Mouse (Mus musculus): ENCODE data around the gene Scamp4. TPM values are rescaled to one million over a fixed set of nuclear protein-coding genes. Genes with fewer than 3 reads are reported as not detected.
"Not testable (repeated sequence)": the region's sequence is repeated elsewhere in the genome, so short reads cannot be mapped to it uniquely, and the experiment has no call there.

Gene Scamp4
- polyA plus RNA-seq, 1 experiment from 2014 or later = 103 TPM

- Histone ChIP-seq H3K4me3 (ENCODE audit: low read length) (no peak overlapping the region), H3K9me3 (ENCODE audit: control insufficient read depth, low read length) (no peaks in the 10 kb centered on the region), H3K27me3 (ENCODE audit: control insufficient read depth, insufficient read depth, low read length) (no peaks in the 10 kb centered on the region), H3K4me1 (ENCODE audit: control insufficient read depth, insufficient read depth, low read length) (peaks cover 11% of the 10 kb centered on the region), H3K36me3 (ENCODE audit: control insufficient read depth, insufficient read depth, low read length) (peaks cover 34% of the 10 kb centered on the region), H3K27ac (ENCODE audit: low read depth, low read length) (no peak overlapping the region), H3K9ac (ENCODE audit: low read depth, low read length) (no peak overlapping the region), H3K4me2 (replicated peaks; ENCODE audit: low read depth, low read length) (no peak overlapping the region)
- ATAC-seq (ENCODE audit: low FRiP score, low TSS enrichment) = no peak
- 87% methylated on average over 2 of the region's 2 CpGs for WGBS
These were observed 2.3 kb downstream of the Scamp4 start for GRCm38 (mm10) chr10:80604988-80605387.

- H3K4me3 ChIP-seq (ENCODE audit: low read length); H3K27me3 ChIP-seq (ENCODE audit: control insufficient read depth, insufficient read depth, low read length); H3K4me2 ChIP-seq (replicated peaks; ENCODE audit: low read depth, low read length); H3K9me3 ChIP-seq (ENCODE audit: control insufficient read depth, low read length); H3K27ac ChIP-seq (ENCODE audit: low read depth, low read length); ATAC-seq (ENCODE audit: low FRiP score, low TSS enrichment); H3K9ac ChIP-seq (ENCODE audit: low read depth, low read length): not testable (repeated sequence)
- H3K4me1 ChIP-seq (ENCODE audit: control insufficient read depth, insufficient read depth, low read length) = peaks cover 11% of the 10 kb centered on the region
- H3K36me3 ChIP-seq (ENCODE audit: control insufficient read depth, insufficient read depth, low read length) = peaks cover 34% of the 10 kb centered on the region
- 79% methylated on average over 1 of the region's 4 CpGs for WGBS
These were observed 3.0 kb downstream of the Scamp4 start, which contains the start of gene Gm49322 for GRCm38 (mm10) chr10:80605721-80606120. Gm49322 (plus strand) TSS chr10:80606021.

- H3K9me3 ChIP-seq (ENCODE audit: control insufficient read depth, low read length) = no peaks in the 10 kb centered on the region
- H3K27ac ChIP-seq (ENCODE audit: low read depth, low read length) = no peak overlapping the region
- peaks cover 11% of the 10 kb centered on the region for H3K4me1 ChIP-seq (ENCODE audit: control insufficient read depth, insufficient read depth, low read length)
- no peaks in the 10 kb centered on the region for H3K27me3 ChIP-seq (ENCODE audit: control insufficient read depth, insufficient read depth, low read length)
- H3K4me3 ChIP-seq (ENCODE audit: low read length) = no peak overlapping the region
- H3K4me2 ChIP-seq (replicated peaks; ENCODE audit: low read depth, low read length) = no peak overlapping the region
- WGBS = 92% methylated on average over 23 of the region's 23 CpGs
- ATAC-seq (ENCODE audit: low FRiP score, low TSS enrichment) = no peak
- peaks cover 34% of the 10 kb centered on the region for H3K36me3 ChIP-seq (ENCODE audit: control insufficient read depth, insufficient read depth, low read length)
- no peak overlapping the region for H3K9ac ChIP-seq (ENCODE audit: low read depth, low read length)
These were observed 3.6 kb downstream of the Scamp4 start for GRCm38 (mm10) chr10:80606306-80606705.

- no peaks in the 10 kb centered on the region for H3K9me3 ChIP-seq (ENCODE audit: control insufficient read depth, low read length)
- H3K4me3 ChIP-seq (ENCODE audit: low read length) = no peak overlapping the region
- no peak for ATAC-seq (ENCODE audit: low FRiP score, low TSS enrichment)
- H3K36me3 ChIP-seq (ENCODE audit: control insufficient read depth, insufficient read depth, low read length) = peaks cover 34% of the 10 kb centered on the region
- no peak overlapping the region for H3K4me2 ChIP-seq (replicated peaks; ENCODE audit: low read depth, low read length)
- H3K9ac ChIP-seq (ENCODE audit: low read depth, low read length) = no peak overlapping the region
- no peak overlapping the region for H3K27ac ChIP-seq (ENCODE audit: low read depth, low read length)
- 95% methylated on average over 34 of the region's 34 CpGs for WGBS
- H3K27me3 ChIP-seq (ENCODE audit: control insufficient read depth, insufficient read depth, low read length) = no peaks in the 10 kb centered on the region
- H3K4me1 ChIP-seq (ENCODE audit: control insufficient read depth, insufficient read depth, low read length) = peaks cover 11% of the 10 kb centered on the region
These were observed 4.2 kb downstream of the Scamp4 start for GRCm38 (mm10) chr10:80606737-80607350.

- Histone ChIP-seq H3K27me3 (ENCODE audit: control insufficient read depth, insufficient read depth, low read length) (no peaks in the 10 kb centered on the region), H3K9me3 (ENCODE audit: control insufficient read depth, low read length) (no peaks in the 10 kb centered on the region), H3K4me3 (ENCODE audit: low read length) (no peak overlapping the region), H3K4me2 (replicated peaks; ENCODE audit: low read depth, low read length) (no peak overlapping the region), H3K27ac (ENCODE audit: low read depth, low read length) (no peak overlapping the region), H3K36me3 (ENCODE audit: control insufficient read depth, insufficient read depth, low read length) (peaks cover 47% of the 10 kb centered on the region), H3K4me1 (ENCODE audit: control insufficient read depth, insufficient read depth, low read length) (peaks cover 10% of the 10 kb centered on the region), H3K9ac (ENCODE audit: low read depth, low read length) (no peak overlapping the region)
- WGBS = 91% methylated on average over 3 of the region's 3 CpGs
- ATAC-seq (ENCODE audit: low FRiP score, low TSS enrichment) = no peak
These were observed 5.8 kb downstream of the Scamp4 start for GRCm38 (mm10) chr10:80608435-80608834.

- no peaks in the 10 kb centered on the region for H3K27me3 ChIP-seq (ENCODE audit: control insufficient read depth, insufficient read depth, low read length)
- 0 out of 2 replicates have a peak, but pooled peaks cover 2% of the 10 kb centered on the region for H3K4me1 ChIP-seq (ENCODE audit: control insufficient read depth, insufficient read depth, low read length)
- H3K4me2 ChIP-seq (replicated peaks; ENCODE audit: low read depth, low read length) = no peak overlapping the region
- peaks cover 55% of the 10 kb centered on the region for H3K36me3 ChIP-seq (ENCODE audit: control insufficient read depth, insufficient read depth, low read length)
- no peak overlapping the region for H3K27ac ChIP-seq (ENCODE audit: low read depth, low read length)
- no peak overlapping the region for H3K9ac ChIP-seq (ENCODE audit: low read depth, low read length)
- no peak overlapping the region for H3K4me3 ChIP-seq (ENCODE audit: low read length)
- WGBS = 90% methylated on average over 10 of the region's 10 CpGs
- no peak for ATAC-seq (ENCODE audit: low FRiP score, low TSS enrichment)
- no peaks in the 10 kb centered on the region for H3K9me3 ChIP-seq (ENCODE audit: control insufficient read depth, low read length)
These were observed 6.7 kb downstream of the Scamp4 start for GRCm38 (mm10) chr10:80609269-80609924.

- H3K4me1 ChIP-seq (ENCODE audit: control insufficient read depth, insufficient read depth, low read length) = 0 out of 2 replicates have a peak, but pooled peaks cover under 1% of the 10 kb centered on the region
- H3K4me2 ChIP-seq (replicated peaks; ENCODE audit: low read depth, low read length) = no peak overlapping the region
- H3K4me3 ChIP-seq (ENCODE audit: low read length) = no peak overlapping the region
- no peaks in the 10 kb centered on the region for H3K9me3 ChIP-seq (ENCODE audit: control insufficient read depth, low read length)
- WGBS = 92% methylated on average over 9 of the region's 9 CpGs
- H3K27me3 ChIP-seq (ENCODE audit: control insufficient read depth, insufficient read depth, low read length) = no peaks in the 10 kb centered on the region
- peaks cover 64% of the 10 kb centered on the region for H3K36me3 ChIP-seq (ENCODE audit: control insufficient read depth, insufficient read depth, low read length)
- no peak overlapping the region for H3K9ac ChIP-seq (ENCODE audit: low read depth, low read length)
- no peak overlapping the region for H3K27ac ChIP-seq (ENCODE audit: low read depth, low read length)
- ATAC-seq (ENCODE audit: low FRiP score, low TSS enrichment) = no peak
These were observed 7.6 kb downstream of the Scamp4 start for GRCm38 (mm10) chr10:80610116-80610785.

GRCm38 (mm10) chr10:80611024-80611423 is 8.4 kb downstream of the Scamp4 start:
- H3K27ac ChIP-seq (ENCODE audit: low read depth, low read length) = no peak overlapping the region
- peaks cover 71% of the 10 kb centered on the region for H3K36me3 ChIP-seq (ENCODE audit: control insufficient read depth, insufficient read depth, low read length)
- no peak overlapping the region for H3K9ac ChIP-seq (ENCODE audit: low read depth, low read length)
- H3K4me2 ChIP-seq (replicated peaks; ENCODE audit: low read depth, low read length) = no peak overlapping the region
- 76% methylated on average over 4 of the region's 4 CpGs for WGBS
- no peak overlapping the region for H3K4me3 ChIP-seq (ENCODE audit: low read length)
- H3K4me1 ChIP-seq (ENCODE audit: control insufficient read depth, insufficient read depth, low read length) = no peaks in the 10 kb centered on the region
- ATAC-seq (ENCODE audit: low FRiP score, low TSS enrichment) = no peak
- H3K9me3 ChIP-seq (ENCODE audit: control insufficient read depth, low read length) = no peaks in the 10 kb centered on the region
- no peaks in the 10 kb centered on the region for H3K27me3 ChIP-seq (ENCODE audit: control insufficient read depth, insufficient read depth, low read length)

- no peaks in the 10 kb centered on the region for H3K27me3 ChIP-seq (ENCODE audit: control insufficient read depth, insufficient read depth, low read length)
- no peak overlapping the region for H3K27ac ChIP-seq (ENCODE audit: low read depth, low read length)
- H3K9me3 ChIP-seq (ENCODE audit: control insufficient read depth, low read length) = no peaks in the 10 kb centered on the region
- no peak overlapping the region for H3K4me3 ChIP-seq (ENCODE audit: low read length)
- no peak overlapping the region for H3K9ac ChIP-seq (ENCODE audit: low read depth, low read length)
- peaks cover 67% of the 10 kb centered on the region for H3K36me3 ChIP-seq (ENCODE audit: control insufficient read depth, insufficient read depth, low read length)
- no peak for ATAC-seq (ENCODE audit: low FRiP score, low TSS enrichment)
- no peaks in the 10 kb centered on the region for H3K4me1 ChIP-seq (ENCODE audit: control insufficient read depth, insufficient read depth, low read length)
- 94% methylated on average over 3 of the region's 3 CpGs for WGBS
- no peak overlapping the region for H3K4me2 ChIP-seq (replicated peaks; ENCODE audit: low read depth, low read length)
These were observed 9.2 kb downstream of the Scamp4 start for GRCm38 (mm10) chr10:80611905-80612304.

All from kidney, embryonic 14.5 days (tissue).